Mouse (Mus musculus) small intestine, adult 2 months (tissue): Measurements from ENCODE around the gene Mansc1. TPM values are rescaled to one million over a fixed set of nuclear protein-coding genes. Genes with fewer than 3 reads are reported as not detected.
A peak's percentile ranks its signal among the peaks of the same experiment; 100 is the strongest.

Source experiments
- H3K27ac ChIP-seq: fragments of 200-500 bp; 2 replicates; pipeline ENCODE4 v1.5.1; 2012; ENCODE audit warnings: low read depth, low read length, control low read depth, inconsistent platforms; ENCODE audit not compliant: insufficient read depth
- H3K27me3 ChIP-seq: fragments of 200-500 bp; 2 replicates; pipeline ENCODE4 v1.6.1; 2012; ENCODE audit warnings: mild to moderate bottlenecking, moderate library complexity, low read length, inconsistent platforms; ENCODE audit not compliant: control insufficient read depth, insufficient read depth
- H3K36me3 ChIP-seq: fragments of 200-500 bp; 2 replicates; pipeline ENCODE4 v1.6.1; 2012; ENCODE audit warnings: mild to moderate bottlenecking, low read length, control low read depth, inconsistent platforms; ENCODE audit not compliant: control insufficient read depth, insufficient read depth
- H3K4me1 ChIP-seq: fragments of 200-500 bp; 2 replicates; pipeline ENCODE4 v1.6.1; 2012; ENCODE audit warnings: low read length, inconsistent platforms, mixed read lengths; ENCODE audit not compliant: control insufficient read depth, insufficient read depth, insufficient read length
- H3K4me3 ChIP-seq: fragments of 200-500 bp; 2 replicates; pipeline ENCODE4 v1.5.1; 2012; ENCODE audit warnings: low read depth, mild to moderate bottlenecking, control low read depth, inconsistent platforms, low read length, moderate library complexity
- CTCF ChIP-seq: fragments of 200-500 bp; IDR thresholded peaks from 2 replicates; pipeline ENCODE4 v1.5.1; 2012; ENCODE audit warnings: low read depth, mild to moderate bottlenecking, control low read depth, inconsistent platforms, low read length, moderate library complexity, mixed read lengths; ENCODE audit not compliant: insufficient replicate concordance, insufficient read length; ENCODE audit errors: extremely low read depth
- POLR2A ChIP-seq: fragments of 200-500 bp; IDR thresholded peaks from 2 replicates; pipeline ENCODE4 v1.6.1; 2012; ENCODE audit warnings: low read depth, mild to moderate bottlenecking, control low read depth, inconsistent platforms, low read length, moderate library complexity
- WGBS: fragments of 180-500 bp; shearing (Covaris S2); methylation state at CpG from one replicate; pipeline ENCODE4 v1.1.7; 2018; 5-methylcytosine and 5-hydroxymethylcytosine counted together
- polyA plus RNA-seq: library from polyadenylated mRNA; depleted of rRNA; stranded (reverse); fragments of >200 nt; gene quantifications from 2 replicates; pipeline ENCODE4 v1.2.3, GENCODE M21; 2012

Mansc1 gene
- polyA plus RNA-seq, 1 experiment = 6.9 TPM

GRCm38 (mm10) chr6:134668519-134668918 is 36.2 kb upstream of the Mansc1 start:
- H3K4me1 ChIP-seq = peaks cover 2% of the 10 kb centered on the region; the same call in 1 of the 2 replicates
- H3K4me3 ChIP-seq = no peak overlapping the region
- TF ChIP-seq CTCF (no peak), POLR2A (no peak)
- 31% methylated on average over 2 of the region's 2 CpGs for WGBS
- no peaks in the 10 kb centered on the region; the same call in 1 of the 2 replicates for H3K27me3 ChIP-seq
- H3K27ac ChIP-seq = no peak overlapping the region
- no peaks in the 10 kb centered on the region for H3K36me3 ChIP-seq

GRCm38 (mm10) chr6:134665817-134666216 is 33.5 kb upstream of the Mansc1 start:
- whole genome bisulfite sequencing = 78% methylated on average over 9 of the region's 9 CpGs

GRCm38 (mm10) chr6:134664573-134664972 is 32.3 kb upstream of the Mansc1 start:
- H3K4me1 ChIP-seq = peaks cover 11% of the 10 kb centered on the region; the same call in 1 of the 2 replicates
- 29% methylated on average over 5 of the region's 5 CpGs for WGBS
- TF ChIP-seq CTCF (no peak), POLR2A (no peak)
- H3K27ac ChIP-seq = peak overlapping the region; percentile 66; the same call in 1 of the 2 replicates
- H3K27me3 ChIP-seq = no peaks in the 10 kb centered on the region
- H3K36me3 ChIP-seq = no peaks in the 10 kb centered on the region
- H3K4me3 ChIP-seq = no peak overlapping the region

More at GRCm38 (mm10) chr6:134665817-134666216, 33.5 kb upstream of the Mansc1 start:
- Histone ChIP-seq H3K4me1 (peaks cover 8% of the 10 kb centered on the region; the same call in 1 of the 2 replicates), H3K36me3 (no peaks in the 10 kb centered on the region), H3K27me3 (no peaks in the 10 kb centered on the region), H3K4me3 (no peak overlapping the region), H3K27ac (no peak overlapping the region)
- TF ChIP-seq POLR2A (no peak), CTCF (no peak)

DNA sequence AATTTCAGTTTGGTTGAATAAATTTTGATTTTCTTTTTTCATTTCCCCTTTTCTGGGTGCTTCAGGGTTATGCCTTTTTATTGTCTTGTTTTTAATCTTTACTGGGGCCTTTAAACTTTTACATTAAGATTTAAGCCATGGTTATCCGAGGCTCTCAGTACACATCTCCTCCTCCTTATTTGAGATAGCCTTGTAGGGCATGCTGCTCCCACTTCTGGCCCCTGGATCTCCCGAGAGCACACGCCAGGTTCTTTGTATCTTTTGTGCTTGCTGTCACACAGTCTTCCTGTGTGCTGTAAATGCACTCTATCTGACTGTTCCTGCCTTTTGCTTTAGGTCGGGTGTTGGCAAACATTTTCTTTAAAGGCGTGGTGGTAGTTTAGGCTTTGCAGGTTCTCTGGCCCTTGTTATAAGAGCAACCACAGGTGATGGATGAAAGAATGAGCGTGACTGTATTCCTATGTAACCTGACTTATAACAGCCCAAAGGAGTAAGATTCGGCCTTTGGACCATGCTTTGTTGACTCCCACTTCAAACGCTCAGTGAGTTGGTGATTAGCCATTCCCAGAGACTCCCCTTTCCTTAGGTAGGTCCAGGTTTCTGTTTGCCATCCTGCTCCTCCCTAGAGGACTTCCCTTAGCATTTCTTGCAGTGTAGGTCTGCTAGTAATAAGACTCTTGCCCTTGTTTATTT is 28.6 kb upstream of the Mansc1 start:
- TF ChIP-seq CTCF (no peak), POLR2A (no peak)
- 29% methylated on average over 8 of the region's 8 CpGs for WGBS

GRCm38 (mm10) chr6:134659108-134659958 is 27.0 kb upstream of the Mansc1 start:
- Histone ChIP-seq H3K36me3 (no peaks in the 10 kb centered on the region), H3K27me3 (no peaks in the 10 kb centered on the region), H3K27ac (no peak overlapping the region), H3K4me3 (no peak overlapping the region), H3K4me1 (peaks cover 11% of the 10 kb centered on the region; the same call in 1 of the 2 replicates)
- TF ChIP-seq CTCF (peak; percentile 69; the same call in 1 of the 2 replicates), POLR2A (no peak)
- 15% methylated on average over 9 of the region's 9 CpGs for WGBS

More for the DNA sequence above, 28.6 kb upstream of the Mansc1 start:
- H3K4me1 ChIP-seq = peaks cover 11% of the 10 kb centered on the region; the same call in 1 of the 2 replicates
- H3K27ac ChIP-seq = peak overlapping the region; percentile 65
- H3K36me3 ChIP-seq = no peaks in the 10 kb centered on the region
- H3K27me3 ChIP-seq = no peaks in the 10 kb centered on the region
- no peak overlapping the region for H3K4me3 ChIP-seq

DNA sequence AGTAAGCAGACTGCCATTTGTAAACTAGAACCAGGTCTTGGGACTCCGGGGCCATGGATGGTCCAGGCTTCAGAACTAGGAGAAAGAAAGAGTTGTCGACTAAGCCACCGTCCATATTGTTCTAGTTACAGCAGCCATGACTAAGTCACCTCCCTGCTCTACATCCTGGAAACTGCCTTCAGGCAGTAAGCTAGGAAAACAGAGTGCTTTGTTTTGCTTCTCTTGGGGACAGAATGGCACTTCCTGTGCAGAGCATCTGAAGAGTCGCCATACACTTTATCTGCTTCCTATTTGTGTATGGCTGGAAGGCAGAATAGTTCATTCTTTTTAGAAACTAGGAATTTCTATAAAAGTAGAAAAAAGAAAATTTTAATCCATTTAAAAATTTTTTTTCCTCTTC is 24.2 kb upstream of the Mansc1 start:
- 84% methylated on average over 4 of the region's 4 CpGs for whole genome bisulfite sequencing
- no peaks in the 10 kb centered on the region for H3K27me3 ChIP-seq
- no peaks in the 10 kb centered on the region for H3K36me3 ChIP-seq

DNA sequence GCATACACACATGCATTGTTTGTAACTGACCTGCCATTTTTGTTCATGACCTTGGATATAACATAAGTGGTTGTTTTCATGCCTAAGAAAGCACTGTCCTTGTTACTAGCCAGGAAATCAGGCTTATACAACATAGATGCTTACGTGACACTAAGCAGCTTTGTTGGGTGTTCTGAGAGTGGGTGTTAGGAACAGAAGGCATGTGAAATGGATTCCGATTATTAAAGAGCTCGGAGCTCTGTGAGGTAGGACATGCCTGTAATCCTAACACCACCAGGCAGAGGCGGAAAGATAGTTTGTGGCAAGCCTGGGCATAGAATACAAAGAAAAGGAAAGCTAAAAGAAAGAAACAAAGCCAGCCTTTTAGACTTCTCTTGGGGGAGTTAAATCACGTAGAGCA is 16.1 kb upstream of the Mansc1 start:
- 92% methylated on average over 5 of the region's 5 CpGs for WGBS
- Histone ChIP-seq H3K27ac (no peak overlapping the region), H3K4me3 (no peak overlapping the region), H3K4me1 (no peaks in the 10 kb centered on the region), H3K36me3 (peaks cover 17% of the 10 kb centered on the region), H3K27me3 (no peaks in the 10 kb centered on the region)
- TF ChIP-seq CTCF (no peak), POLR2A (no peak)

More for the DNA sequence above, 24.2 kb upstream of the Mansc1 start:
- Histone ChIP-seq H3K4me1 (peaks cover 9% of the 10 kb centered on the region; the same call in 1 of the 2 replicates), H3K27ac (no peak overlapping the region), H3K4me3 (no peak overlapping the region)
- no peak for TF ChIP-seq CTCF
- no peak for TF ChIP-seq POLR2A
